Mouse (Mus musculus): ENCODE data around the gene Ndufa11.

GRCm38 (mm10) chr17:56757416-56758123 lies 40.0 kb downstream of the Ndufa11 start, which contains the start of gene Nrtn:
- TF ChIP-seq CTCF (IDR thresholded peaks at IDR 0.05; ENCODE audit: low read depth, low read length) = no peak
- TF ChIP-seq POLR2A (IDR thresholded peaks at IDR 0.05; ENCODE audit: borderline replicate concordance, low read depth, low read length) = no peak
